In the genomic region with DNA sequence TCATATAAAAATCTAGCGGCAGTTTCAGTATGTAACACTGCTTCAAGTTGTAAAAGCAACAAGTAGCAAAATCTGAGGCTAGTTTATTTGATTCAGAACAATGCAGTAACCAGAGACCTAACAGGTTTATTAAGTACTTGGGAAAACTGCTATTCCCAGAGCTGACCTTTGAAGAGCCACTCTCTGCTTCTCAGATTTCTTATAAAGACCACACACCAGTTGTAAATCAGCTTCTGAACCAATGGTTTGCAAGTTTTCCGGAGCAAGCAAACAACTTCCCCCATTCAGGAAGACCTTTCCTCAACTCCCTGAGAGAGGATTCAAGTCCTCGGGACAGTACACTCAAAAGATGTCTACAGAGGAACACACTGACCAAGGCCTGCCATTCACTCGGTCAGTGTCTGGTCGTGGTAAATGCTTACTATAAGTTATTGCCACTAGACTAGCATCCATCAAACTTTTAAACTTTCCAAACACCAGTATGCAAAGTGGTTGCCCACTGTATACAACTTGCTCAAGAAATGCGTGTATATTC, we compare ENCODE assay signal across 8 mouse cellular contexts. TPM values are rescaled to one million over a fixed set of nuclear protein-coding genes. Genes with fewer than 3 reads are reported as not detected.
DNase-seq lines count a peak whose midpoint lies in the region; ATAC-seq and TF ChIP-seq lines count a peak whose summit lies in the region.

No protein-coding gene starts in this region.

- peak overlapping the region; percentile 63 for H3K27ac ChIP-seq in left cerebral cortex, adult 2 months
- peak overlapping the region; percentile 99; the same call in 1 of the 2 replicates for H3K27ac ChIP-seq in embryonic facial prominence, embryonic 12.5 days
- peak overlapping the region; percentile 99 for H3K27ac ChIP-seq in limb, embryonic 10.5 days
- peak overlapping the region; percentile 96 for H3K27ac ChIP-seq in neural tube, embryonic 15.5 days (replicated peaks)

- peaks cover 29% of the 10 kb centered on the region for H3K4me1 ChIP-seq in embryonic facial prominence, embryonic 12.5 days
- peaks cover 41% of the 10 kb centered on the region for H3K4me1 ChIP-seq in limb, embryonic 10.5 days
- H3K4me1 ChIP-seq in neural tube, embryonic 15.5 days, result peaks cover 56% of the 10 kb centered on the region

- peak overlapping the region; percentile 70 for H3K4me2 ChIP-seq in embryonic facial prominence, embryonic 12.5 days (replicated peaks)
- peak overlapping the region; percentile 72 for H3K4me2 ChIP-seq in neural tube, embryonic 15.5 days

- DNase-seq in left cerebral cortex, adult 2 months (ENCODE audit: extremely low spot score in 1 of 2, low spot score in 2 of 2), result no peak
- DNase-seq in left cerebral cortex, adult 8-10 months (ENCODE audit: low spot score in 2 of 2), result no peak
- DNase-seq in limb, embryonic 10.5 days (ENCODE audit: low spot score), result no peak
- DNase-seq in kidney, postnatal 25 days, result no peak
- no peak for DNase-seq in urinary bladder, postnatal 14 days (ENCODE audit: low spot score)
- no peak for DNase-seq in layer of hippocampus, adult 9-10 months (ENCODE audit: low spot score)

- TF ChIP-seq CTCF in left cerebral cortex, adult 2 months (IDR thresholded peaks at IDR 0.05), result no peak

- no peaks in the 10 kb centered on the region for H3K27me3 ChIP-seq in embryonic facial prominence, embryonic 12.5 days
- no peaks in the 10 kb centered on the region for H3K27me3 ChIP-seq in limb, embryonic 10.5 days (ENCODE audit: low read depth, poor library complexity, severe bottlenecking)
- H3K27me3 ChIP-seq in neural tube, embryonic 15.5 days (replicated peaks), result no peaks in the 10 kb centered on the region

- no peak for ATAC-seq in embryonic facial prominence, embryonic 12.5 days (ENCODE audit: insufficient number of reproducible peaks, insufficient read depth, low FRiP score, low TSS enrichment)
- no peak for ATAC-seq in neural tube, embryonic 15.5 days (ENCODE audit: low FRiP score)

- no peaks in the 10 kb centered on the region for H3K36me3 ChIP-seq in embryonic facial prominence, embryonic 12.5 days
- peaks cover 6% of the 10 kb centered on the region for H3K36me3 ChIP-seq in limb, embryonic 10.5 days
- H3K36me3 ChIP-seq in neural tube, embryonic 15.5 days, result no peaks in the 10 kb centered on the region

- H3K9me3 ChIP-seq in embryonic facial prominence, embryonic 12.5 days, result no peaks in the 10 kb centered on the region
- no peaks in the 10 kb centered on the region for H3K9me3 ChIP-seq in limb, embryonic 10.5 days (replicated peaks)
- no peaks in the 10 kb centered on the region for H3K9me3 ChIP-seq in neural tube, embryonic 15.5 days (replicated peaks)

- peak overlapping the region; percentile 68 for H3K4me3 ChIP-seq in left cerebral cortex, adult 2 months
- peak overlapping the region; percentile 93 for H3K4me3 ChIP-seq in embryonic facial prominence, embryonic 12.5 days
- peak overlapping the region; percentile 91 for H3K4me3 ChIP-seq in limb, embryonic 10.5 days
- peak overlapping the region; percentile 91 for H3K4me3 ChIP-seq in neural tube, embryonic 15.5 days (replicated peaks)

- WGBS in embryonic facial prominence, embryonic 12.5 days, result 17% methylated on average over 6 of the region's 6 CpGs
- WGBS in limb, embryonic 10.5 days, result 14% methylated on average over 6 of the region's 6 CpGs
- 9% methylated on average over 6 of the region's 6 CpGs for WGBS in neural tube, embryonic 15.5 days

- intact Hi-C loops in left cerebral cortex, adult 2 months (cut with DNase I), result loop anchor here (5.0 kb wide), 1 partner anchor 829 kb away; no protein-coding TSS in a partner anchor

- H3K9ac ChIP-seq in embryonic facial prominence, embryonic 12.5 days, result peak overlapping the region; percentile 98
- H3K9ac ChIP-seq in neural tube, embryonic 15.5 days (replicated peaks), result peak overlapping the region; percentile 99

RNA-seq across cellular contexts. Expression of a gene that starts 1.6 kb away (rescaled TPM):
- total RNA-seq in left cerebral cortex, adult 2 months (2021), result 10 to 100 TPM; 59.0 to 66.2 TPM
- total RNA-seq in left cerebral cortex, adult 8-10 months (2022), result 10 to 100 TPM; 55.6 to 64.1 (median 60.9) TPM
- 7.9 and 8.8 TPM in 2 replicates for polyA plus RNA-seq in embryonic facial prominence, embryonic 12.5 days (2016; fragmentation: Nextera tagmentation; extraction: Ambion mirVana)
- 4.4 and 4.6 TPM in 2 replicates for polyA plus RNA-seq in limb, embryonic 10.5 days (2016; fragmentation: Nextera tagmentation; extraction: Ambion mirVana)
- polyA plus RNA-seq in neural tube, embryonic 15.5 days (2015; fragmentation: Nextera tagmentation; extraction: Ambion mirVana), result 9.2 and 12.1 TPM in 2 replicates
